Mouse (Mus musculus) limb, embryonic 14.5 days (tissue): Measurements from ENCODE around the gene Cobll1. TPM values are rescaled to one million over a fixed set of nuclear protein-coding genes. Genes with fewer than 3 reads are reported as not detected.
A peak's percentile ranks its signal among the peaks of the same experiment; 100 is the strongest.

Source experiments
- ATAC-seq: fragments of 200-750 bp; cut with Nextera tagmentation; 2 replicates; pipeline ENCODE4 v1.8.0; 2017; ENCODE audit warnings: low read depth, moderate number of reproducible peaks, moderate TSS enrichment; ENCODE audit not compliant: low FRiP score
- DNase-seq: peaks from one replicate; pipeline ENCODE4 v3.0.0-alpha.2; 2015; ENCODE audit warnings: low spot score
- H3K27ac ChIP-seq: fragments of 300-500 bp; sonication (generic); replicated peaks from 2 replicates; pipeline ENCODE4 v1.5.1; 2014; ENCODE audit warnings: low read depth, mild to moderate bottlenecking, low read length, moderate library complexity, mixed read lengths
- H3K27me3 ChIP-seq: fragments of 300-500 bp; sonication (generic); 2 replicates; pipeline ENCODE4 v1.6.1; 2014; ENCODE audit warnings: low read length, mixed read lengths; ENCODE audit not compliant: control insufficient read depth, insufficient read depth
- H3K36me3 ChIP-seq: fragments of 300-500 bp; sonication (generic); 2 replicates; pipeline ENCODE4 v1.6.1; 2014; ENCODE audit warnings: mild to moderate bottlenecking, low read length, moderate library complexity, mixed read lengths; ENCODE audit not compliant: control insufficient read depth, insufficient read depth
- H3K4me1 ChIP-seq: fragments of 300-500 bp; sonication (generic); 2 replicates; pipeline ENCODE4 v1.6.1; 2014; ENCODE audit warnings: antibody characterized with exemption, low read length, mixed read lengths; ENCODE audit not compliant: control insufficient read depth, insufficient read depth
- H3K4me2 ChIP-seq: fragments of 300-500 bp; sonication (generic); replicated peaks from 2 replicates; pipeline ENCODE4 v1.6.1; 2014; ENCODE audit warnings: low read depth, mild to moderate bottlenecking, low read length, moderate library complexity; ENCODE audit not compliant: severe bottlenecking
- H3K4me3 ChIP-seq: fragments of 300-500 bp; sonication (generic); replicated peaks from 2 replicates; pipeline ENCODE4 v1.5.1; 2014; ENCODE audit warnings: low read length
- H3K9ac ChIP-seq: fragments of 300-500 bp; sonication (generic); 2 replicates; pipeline ENCODE4 v1.6.1; 2014; ENCODE audit warnings: mild to moderate bottlenecking, low read depth, low read length, moderate library complexity; ENCODE audit not compliant: severe bottlenecking
- H3K9me3 ChIP-seq: fragments of 300-500 bp; sonication (generic); 2 replicates; pipeline ENCODE4 v1.6.1; 2016; ENCODE audit warnings: low read length; ENCODE audit not compliant: control insufficient read depth
- POLR2A ChIP-seq: fragments of 200-500 bp; IDR thresholded peaks from 2 replicates; pipeline ENCODE4 v1.8.0; 2012; ENCODE audit warnings: inconsistent platforms, mild to moderate bottlenecking, moderate library complexity, borderline replicate concordance; ENCODE audit not compliant: insufficient read depth, insufficient read length; ENCODE audit errors: extremely low read depth
- WGBS: fragments of 180-500 bp; shearing (Covaris S2); extraction: QIAGEN DNeasy Blood & Tissue Kit; methylation state at CpG from one replicate; pipeline ENCODE4 v1.1.7; 2014; 5-methylcytosine and 5-hydroxymethylcytosine counted together
- polyA plus RNA-seq, 2 experiments: library from polyadenylated mRNA; depleted of rRNA in 1 of 2; stranded (reverse) in 1 of 2; unstranded in 1 of 2; fragments of >200 nt; fragmentation: Nextera tagmentation in 1 of 2; extraction: Ambion mirVana in 1 of 2; gene quantifications; 2 replicates each; pipeline versions ENCODE4 v1.2.1 to v1.2.3; 2012 to 2014

The Cobll1 gene
- polyA plus RNA-seq (2012; rRNA removed): 5.1 and 5.2 TPM in 2 replicates
- 3.1 and 4.3 TPM in 2 replicates for polyA plus RNA-seq (2014; fragmentation: Nextera tagmentation; extraction: Ambion mirVana)

DNA sequence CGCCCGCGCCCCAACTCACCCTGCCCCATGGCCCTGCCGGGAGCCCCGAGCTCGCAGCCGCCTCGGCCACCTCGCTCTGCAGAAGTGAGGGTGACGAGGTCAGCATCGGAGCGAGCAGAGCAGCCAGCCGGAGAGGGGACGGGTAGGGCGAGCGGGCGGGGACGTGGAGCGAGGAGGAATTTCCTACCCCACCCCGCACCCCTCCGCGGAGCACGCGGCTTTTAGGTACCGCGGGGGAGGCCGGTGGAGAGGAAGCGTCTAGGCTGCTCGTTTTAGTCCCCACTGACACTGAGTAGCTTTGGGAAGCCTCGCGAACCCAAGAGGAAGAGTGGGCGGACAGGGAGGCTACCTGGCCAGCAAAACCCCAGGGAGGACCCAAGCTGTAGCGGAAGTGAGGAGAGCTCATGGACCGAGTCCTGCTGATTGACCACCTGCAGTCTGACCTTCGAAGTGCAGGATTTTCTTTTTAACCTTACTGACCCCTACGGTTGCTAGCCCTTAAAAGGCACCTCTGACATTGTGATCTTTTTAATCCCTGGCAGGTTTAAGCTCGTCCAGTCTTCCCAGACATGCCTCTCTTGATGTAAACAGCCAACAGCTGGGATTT, at the start of gene Cobll1:
Gene Cobll1 (minus strand): TSS at position 440 of the 607 bp plus-strand sequence.
- Histone ChIP-seq H3K27me3 (peaks cover 10% of the 10 kb centered on the region), H3K4me3 (peak within 1 kb of the TSS; percentile 72), H3K4me2 (peak within 1 kb of the TSS; percentile 95), H3K9me3 (no peaks in the 10 kb centered on the region), H3K9ac (peak within 1 kb of the TSS; percentile 64), H3K4me1 (peaks cover 5% of the 10 kb centered on the region; the same call in 1 of the 2 replicates), H3K27ac (peak within 1 kb of the TSS; percentile 50), H3K36me3 (no peaks in the 10 kb centered on the region)
- ATAC-seq: peak; percentile 64
- 0% methylated on average over 28 of the region's 37 CpGs for WGBS
- DNase-seq: peak; percentile 26
- TF ChIP-seq POLR2A: no peak

DNA sequence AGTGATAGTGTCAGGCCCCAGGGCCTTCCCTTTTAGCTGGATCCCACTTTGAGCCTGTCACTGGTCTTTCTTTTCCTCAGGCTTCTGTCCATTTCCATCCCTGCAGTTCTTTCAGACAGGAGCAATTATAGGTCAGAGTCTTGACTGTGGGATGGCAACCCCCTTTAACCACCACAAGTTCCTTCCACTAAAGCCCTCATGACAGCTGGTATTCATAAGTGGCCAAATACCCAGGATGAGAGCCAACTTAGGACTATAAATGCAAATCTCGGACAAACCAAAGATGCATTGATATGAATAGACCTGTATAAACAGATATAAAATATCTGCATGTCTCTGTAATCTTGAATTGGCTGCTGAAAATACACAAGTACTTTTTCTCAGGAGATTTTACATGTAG, 49.5 kb upstream of the Cobll1 start:
- no peaks in the 10 kb centered on the region for H3K9me3 ChIP-seq
- ATAC-seq (no peak), DNase-seq (no peak)
- no peaks in the 10 kb centered on the region for H3K4me1 ChIP-seq
- H3K4me2 ChIP-seq: no peak overlapping the region
- no peaks in the 10 kb centered on the region for H3K36me3 ChIP-seq
- H3K27me3 ChIP-seq: no peaks in the 10 kb centered on the region
- no peak for TF ChIP-seq POLR2A
- no peak overlapping the region for H3K4me3 ChIP-seq
- no peak overlapping the region for H3K9ac ChIP-seq
- H3K27ac ChIP-seq: no peak overlapping the region
- 65% methylated on average over 1 of the region's 1 CpGs for WGBS

DNA sequence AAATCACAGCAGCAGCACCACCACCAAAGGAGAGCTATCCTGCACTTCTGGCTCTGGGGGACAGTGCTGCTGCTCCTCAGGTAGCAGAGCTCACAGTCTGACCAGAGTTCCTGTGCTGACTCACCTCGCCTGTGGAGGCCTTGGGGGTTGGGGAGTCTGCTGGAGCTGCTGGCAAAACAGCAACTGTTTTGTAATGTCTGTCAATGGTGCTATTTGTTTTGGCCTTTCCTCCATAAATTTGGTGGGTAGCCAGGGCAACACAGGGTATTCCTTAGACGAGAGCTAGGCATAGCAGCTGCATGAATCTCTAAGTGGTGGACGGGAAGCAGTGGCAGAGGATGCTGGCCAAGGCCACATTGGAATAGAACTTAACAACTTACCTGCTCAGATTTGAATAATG, 46.2 kb upstream of the Cobll1 start:
- no peak overlapping the region for H3K4me2 ChIP-seq
- no peak for TF ChIP-seq POLR2A
- no peaks in the 10 kb centered on the region for H3K9me3 ChIP-seq
- H3K27me3 ChIP-seq: no peaks in the 10 kb centered on the region
- H3K4me1 ChIP-seq: no peaks in the 10 kb centered on the region
- no peak for DNase-seq
- 49% methylated on average over 3 of the region's 3 CpGs for WGBS
- ATAC-seq: no peak
- H3K9ac ChIP-seq: no peak overlapping the region
- H3K27ac ChIP-seq: peak overlapping the region; percentile 38; the same call in 1 of the 2 replicates
- no peaks in the 10 kb centered on the region for H3K36me3 ChIP-seq
- H3K4me3 ChIP-seq: no peak overlapping the region

DNA sequence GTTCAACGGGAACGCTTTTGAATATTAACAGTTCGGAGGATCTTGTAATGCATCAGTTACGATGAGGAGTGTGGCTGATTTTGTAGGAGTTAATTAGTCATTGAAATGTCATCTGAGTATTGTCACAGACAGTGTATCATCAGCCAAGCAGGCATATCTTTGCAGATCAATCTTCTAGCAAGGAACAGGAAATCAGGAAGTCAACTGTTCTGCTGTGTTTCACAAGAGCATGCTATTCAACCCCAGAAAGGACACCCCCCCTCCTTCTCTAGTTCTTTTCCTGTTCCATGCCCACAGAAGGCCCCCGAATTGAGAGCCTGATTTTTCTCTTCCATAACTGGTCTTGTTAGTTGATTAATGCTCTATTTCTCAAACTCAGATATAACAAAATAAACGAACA, 43.8 kb upstream of the Cobll1 start:
- H3K36me3 ChIP-seq: no peaks in the 10 kb centered on the region
- 92% methylated on average over 6 of the region's 6 CpGs for WGBS
- no peak for ATAC-seq

DNA sequence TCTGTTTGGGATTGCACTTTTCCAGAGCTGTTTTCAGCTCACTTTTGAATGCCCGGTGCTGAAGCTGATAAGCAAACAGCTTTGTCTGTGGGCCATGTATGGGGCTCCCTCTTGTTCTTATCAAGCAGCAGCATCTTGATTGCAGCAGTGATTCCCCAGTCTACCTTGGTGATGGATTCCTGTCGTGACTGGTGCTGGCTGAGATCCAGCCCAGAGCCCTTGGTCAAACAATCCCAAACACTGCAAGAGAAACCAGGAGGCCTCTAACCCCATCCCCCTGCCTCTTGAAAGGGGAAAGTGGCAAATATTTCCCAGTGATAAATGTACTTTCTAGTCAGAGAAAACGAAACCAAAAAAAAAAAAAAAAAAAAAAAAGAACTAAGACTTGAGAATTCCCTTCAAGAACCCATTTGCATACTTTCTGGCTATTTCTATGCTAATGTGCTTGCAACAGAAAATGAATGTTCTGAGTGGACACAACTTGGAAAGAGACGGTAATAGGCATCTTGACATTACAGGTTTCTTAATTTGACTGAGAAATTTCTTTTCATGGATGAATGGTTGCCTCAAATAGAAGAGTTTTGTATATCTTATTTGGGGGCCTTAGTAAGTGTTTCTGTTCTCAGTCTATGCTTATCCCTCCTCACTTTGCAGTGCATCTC, 40.0 kb upstream of the Cobll1 start:
- Histone ChIP-seq H3K36me3 (no peaks in the 10 kb centered on the region), H3K27me3 (0 out of 2 replicates have a peak, but pooled peaks cover 4% of the 10 kb centered on the region), H3K4me3 (no peak overlapping the region), H3K9ac (no peak overlapping the region), H3K4me2 (no peak overlapping the region), H3K27ac (no peak overlapping the region), H3K4me1 (no peaks in the 10 kb centered on the region), H3K9me3 (no peaks in the 10 kb centered on the region)
- 22% methylated on average over 4 of the region's 4 CpGs for WGBS
- TF ChIP-seq POLR2A: no peak
- DNase-seq (no peak), ATAC-seq (no peak)

More for the DNA sequence above, 43.8 kb upstream of the Cobll1 start:
- no peak for DNase-seq
- no peak overlapping the region for H3K27ac ChIP-seq
- no peaks in the 10 kb centered on the region for H3K4me1 ChIP-seq
- no peaks in the 10 kb centered on the region for H3K27me3 ChIP-seq
- no peak for TF ChIP-seq POLR2A
- no peak overlapping the region for H3K4me2 ChIP-seq
- no peak overlapping the region for H3K9ac ChIP-seq
- no peaks in the 10 kb centered on the region for H3K9me3 ChIP-seq
- H3K4me3 ChIP-seq: no peak overlapping the region
